Mouse (Mus musculus) liver, embryonic 12.5 days (tissue): Measurements from ENCODE around the gene Gm7361. TPM values are rescaled to one million over a fixed set of nuclear protein-coding genes. Genes with fewer than 3 reads are reported as not detected.
A peak's percentile ranks its signal among the peaks of the same experiment; 100 is the strongest.
"Not testable (repeated sequence)": the region's sequence is repeated elsewhere in the genome, so short reads cannot be mapped to it uniquely, and the experiment has no call there.

Source experiments
- ATAC-seq: fragments of 200-750 bp; cut with Nextera tagmentation; 2 replicates; pipeline ENCODE4 v1.8.0; 2017; ENCODE audit warnings: moderate number of reproducible peaks, mild to moderate bottlenecking, moderate library complexity
- H3K27ac ChIP-seq: fragments of 300-500 bp; sonication (generic); 2 replicates; pipeline ENCODE4 v1.5.1; 2016; ENCODE audit warnings: mild to moderate bottlenecking
- H3K27me3 ChIP-seq: fragments of 300-500 bp; sonication (generic); replicated peaks from 2 replicates; pipeline ENCODE4 v1.6.1; 2016; ENCODE audit warnings: mild to moderate bottlenecking, moderate library complexity
- H3K36me3 ChIP-seq: fragments of 300-500 bp; sonication (generic); 2 replicates; pipeline ENCODE4 v1.6.1; 2016; ENCODE audit warnings: mild to moderate bottlenecking, moderate library complexity
- H3K4me1 ChIP-seq: fragments of 300-500 bp; sonication (generic); 2 replicates; pipeline ENCODE4 v1.6.1; 2016
- H3K4me2 ChIP-seq: fragments of 300-500 bp; sonication (generic); 2 replicates; pipeline ENCODE4 v1.6.1; 2016; ENCODE audit warnings: mild to moderate bottlenecking, moderate library complexity
- H3K4me3 ChIP-seq: fragments of 300-500 bp; sonication (generic); 2 replicates; pipeline ENCODE4 v1.5.1; 2016; ENCODE audit warnings: mild to moderate bottlenecking, moderate library complexity
- H3K9ac ChIP-seq: fragments of 300-500 bp; sonication (generic); 2 replicates; pipeline ENCODE4 v1.6.1; 2016; ENCODE audit warnings: mild to moderate bottlenecking, moderate library complexity
- H3K9me3 ChIP-seq: fragments of 300-500 bp; sonication (generic); replicated peaks from 2 replicates; pipeline ENCODE4 v1.6.1; 2016; ENCODE audit warnings: mild to moderate bottlenecking, moderate library complexity
- WGBS: fragments of 180-500 bp; shearing (Covaris S2); methylation state at CpG from one replicate; pipeline ENCODE4 v1.1.7; 2016; ENCODE audit not compliant: insufficient replicate concordance; 5-methylcytosine and 5-hydroxymethylcytosine counted together
- polyA plus RNA-seq: library from polyadenylated mRNA; unstranded; fragments of >200 nt; fragmentation: Nextera tagmentation; extraction: Ambion mirVana; gene quantifications from 2 replicates; pipeline ENCODE4 v1.2.1, GENCODE M21; 2016

The Gm7361 gene
- polyA plus RNA-seq: not detected in 2 replicates

GRCm38 (mm10) chr5:26257391-26257790 is at the start of gene Gm7361:
Gene Gm7361, plus strand, starts transcription at chr5:26257691.
- not testable (repeated sequence) for H3K4me1 ChIP-seq, H3K4me2 ChIP-seq, H3K9me3 ChIP-seq, ATAC-seq, H3K36me3 ChIP-seq, H3K9ac ChIP-seq, H3K27ac ChIP-seq, H3K4me3 ChIP-seq, H3K27me3 ChIP-seq
- 45% methylated on average over 3 of the region's 3 CpGs for WGBS

- Histone ChIP-seq H3K27me3 (no peaks in the 10 kb centered on the region), H3K4me2 (no peak overlapping the region), H3K9ac (no peak overlapping the region), H3K27ac (no peak overlapping the region), H3K9me3 (0 out of 2 replicates have a peak, but pooled peaks cover 8% of the 10 kb centered on the region), H3K36me3 (no peaks in the 10 kb centered on the region), H3K4me3 (no peak overlapping the region), H3K4me1 (no peaks in the 10 kb centered on the region)
- no peak for ATAC-seq
- WGBS: 75% methylated on average over 4 of the region's 4 CpGs
These were observed 46.5 kb upstream of the Gm7361 start for GRCm38 (mm10) chr5:26211030-26211429.

DNA sequence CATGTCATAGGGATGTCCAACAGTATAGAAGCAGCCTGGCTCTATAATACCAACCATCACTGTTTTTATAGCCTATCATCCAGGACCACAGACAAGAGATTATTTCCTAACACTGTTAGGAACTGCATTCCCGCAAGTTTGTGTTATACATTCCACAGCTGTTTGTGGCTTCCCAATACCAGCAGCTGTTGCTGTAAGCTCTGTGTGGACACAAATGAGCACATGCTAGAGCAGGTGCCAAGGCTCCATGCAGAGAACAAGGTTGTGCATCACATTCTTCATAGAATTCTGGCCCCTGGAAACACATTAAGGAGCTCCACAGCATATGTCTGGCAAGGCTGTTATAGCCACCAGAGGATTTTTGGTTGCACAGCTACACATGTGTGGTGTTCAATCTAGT is 35.4 kb upstream of the Gm7361 start:
- WGBS: 50% methylated on average over 1 of the region's 1 CpGs
- no peak for ATAC-seq
- Histone ChIP-seq H3K9me3 (no peaks in the 10 kb centered on the region), H3K27ac (no peak overlapping the region), H3K4me2 (no peak overlapping the region), H3K4me3 (no peak overlapping the region), H3K9ac (no peak overlapping the region), H3K4me1 (no peaks in the 10 kb centered on the region), H3K36me3 (no peaks in the 10 kb centered on the region), H3K27me3 (no peaks in the 10 kb centered on the region)

DNA sequence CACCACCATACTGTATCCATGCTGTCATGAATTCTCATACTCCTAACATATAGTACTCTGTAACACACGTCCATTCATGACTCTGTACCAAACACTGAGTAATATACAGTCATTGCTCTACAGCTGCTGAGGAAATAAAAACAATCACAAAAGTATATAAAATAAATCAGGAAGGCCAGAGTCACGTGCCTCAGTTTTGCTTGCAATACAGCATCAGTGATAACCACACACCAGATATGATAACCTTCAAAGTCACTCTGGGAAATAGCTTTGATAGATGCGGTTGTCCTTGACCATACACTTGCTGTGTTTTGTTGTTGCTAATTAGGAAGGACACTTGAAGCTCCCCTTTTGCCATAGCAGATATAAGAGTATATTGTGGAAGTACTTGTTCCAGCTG is 9.2 kb downstream of the Gm7361 start:
- H3K36me3 ChIP-seq, H3K4me2 ChIP-seq, H3K4me3 ChIP-seq, ATAC-seq, H3K9ac ChIP-seq, H3K27ac ChIP-seq, H3K9me3 ChIP-seq, H3K4me1 ChIP-seq, H3K27me3 ChIP-seq: not testable (repeated sequence)
- 63% methylated on average over 3 of the region's 3 CpGs for WGBS

- no peak overlapping the region for H3K9ac ChIP-seq
- no peaks in the 10 kb centered on the region for H3K27me3 ChIP-seq
- peak; percentile 72 for ATAC-seq
- no peak overlapping the region for H3K4me2 ChIP-seq
- H3K4me1 ChIP-seq: peaks cover 10% of the 10 kb centered on the region
- H3K9me3 ChIP-seq: no peaks in the 10 kb centered on the region
- H3K4me3 ChIP-seq: no peak overlapping the region
- 39% methylated on average over 5 of the region's 5 CpGs for WGBS
- no peaks in the 10 kb centered on the region for H3K36me3 ChIP-seq
- H3K27ac ChIP-seq: no peak overlapping the region
These were observed 22.9 kb downstream of the Gm7361 start for GRCm38 (mm10) chr5:26280361-26280760.

- no peak overlapping the region for H3K4me2 ChIP-seq
- H3K27me3 ChIP-seq: no peaks in the 10 kb centered on the region
- H3K27ac ChIP-seq: no peak overlapping the region
- no peak for ATAC-seq
- H3K9ac ChIP-seq: no peak overlapping the region
- 63% methylated on average over 1 of the region's 1 CpGs for WGBS
- no peaks in the 10 kb centered on the region for H3K9me3 ChIP-seq
- no peak overlapping the region for H3K4me3 ChIP-seq
- no peaks in the 10 kb centered on the region for H3K36me3 ChIP-seq
- peaks cover 10% of the 10 kb centered on the region for H3K4me1 ChIP-seq
These were observed 24.2 kb downstream of the Gm7361 start for GRCm38 (mm10) chr5:26281717-26282116.

DNA sequence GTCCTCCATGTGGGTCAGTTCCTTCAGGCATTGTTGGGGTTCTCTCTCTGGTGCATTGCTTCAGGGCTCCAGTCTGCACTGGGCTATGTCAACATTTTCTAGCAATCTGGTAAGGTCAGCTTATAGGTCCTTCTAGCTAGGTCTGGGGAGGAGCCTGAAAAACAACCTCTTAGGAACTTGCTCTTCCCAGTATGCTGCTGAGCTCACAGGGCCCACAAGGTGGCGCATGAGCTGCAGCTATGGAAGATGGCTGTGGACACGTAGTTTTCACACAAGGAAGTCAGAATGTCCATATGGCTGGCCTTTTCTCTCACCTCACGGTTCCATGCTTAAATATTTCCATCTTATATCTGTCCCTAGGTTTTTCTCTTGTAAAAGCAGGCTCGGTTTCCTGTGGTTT is 24.8 kb downstream of the Gm7361 start:
- Histone ChIP-seq H3K4me1 (peaks cover 10% of the 10 kb centered on the region), H3K9ac (no peak overlapping the region), H3K36me3 (no peaks in the 10 kb centered on the region), H3K4me3 (no peak overlapping the region), H3K27ac (no peak overlapping the region), H3K4me2 (no peak overlapping the region), H3K9me3 (no peaks in the 10 kb centered on the region), H3K27me3 (no peaks in the 10 kb centered on the region)
- no peak for ATAC-seq
- 4% methylated on average over 4 of the region's 4 CpGs for WGBS

GRCm38 (mm10) chr5:26283399-26283798 is 25.9 kb downstream of the Gm7361 start:
- Histone ChIP-seq H3K27ac (no peak overlapping the region), H3K4me3 (no peak overlapping the region), H3K9ac (no peak overlapping the region), H3K27me3 (no peaks in the 10 kb centered on the region), H3K9me3 (no peaks in the 10 kb centered on the region), H3K36me3 (no peaks in the 10 kb centered on the region), H3K4me2 (no peak overlapping the region), H3K4me1 (peaks cover 10% of the 10 kb centered on the region)
- ATAC-seq: no peak
- 63% methylated on average over 1 of the region's 1 CpGs for WGBS

GRCm38 (mm10) chr5:26291621-26292020 is 34.1 kb downstream of the Gm7361 start:
- 59% methylated on average over 1 of the region's 1 CpGs for WGBS
- Histone ChIP-seq H3K4me3 (no peak overlapping the region), H3K27ac (no peak overlapping the region), H3K4me2 (no peak overlapping the region), H3K9me3 (no peaks in the 10 kb centered on the region), H3K36me3 (no peaks in the 10 kb centered on the region), H3K4me1 (no peaks in the 10 kb centered on the region), H3K9ac (no peak overlapping the region), H3K27me3 (no peaks in the 10 kb centered on the region)
- no peak for ATAC-seq

DNA sequence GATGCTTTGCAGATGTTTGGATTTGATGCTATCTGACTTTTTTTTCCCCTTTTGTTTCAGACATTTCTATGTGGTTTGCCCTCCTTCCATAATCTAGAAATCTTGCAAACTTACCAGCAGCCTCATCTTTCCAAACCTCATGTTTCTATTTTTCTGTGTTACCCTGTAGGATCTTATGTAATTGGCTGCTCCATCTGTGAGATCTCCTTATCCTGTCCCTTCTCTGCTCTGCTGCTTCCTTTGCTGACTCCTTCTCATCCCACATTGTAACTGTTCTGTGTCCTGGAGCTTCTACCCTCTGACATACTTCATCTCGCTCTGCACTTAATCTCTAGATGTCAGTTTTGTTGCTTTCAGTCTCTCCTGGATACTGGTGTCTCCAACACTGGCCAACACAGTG is 35.8 kb downstream of the Gm7361 start:
- ATAC-seq: no peak
- Histone ChIP-seq H3K27ac (no peak overlapping the region), H3K36me3 (no peaks in the 10 kb centered on the region), H3K4me1 (no peaks in the 10 kb centered on the region), H3K9me3 (no peaks in the 10 kb centered on the region), H3K9ac (no peak overlapping the region), H3K4me3 (no peak overlapping the region), H3K27me3 (no peaks in the 10 kb centered on the region), H3K4me2 (no peak overlapping the region)
- WGBS: 43% methylated on average over 1 of the region's 1 CpGs

Other genes with a start within 250 kb of the Gm7361 start
- gene Gm5862, start 234.8 kb upstream of the Gm7361 start, polyA plus RNA-seq: not detected in 2 replicates
- gene Speer4a, start 218.1 kb upstream of the Gm7361 start, polyA plus RNA-seq: 0.06 TPM in 1 of 2 replicates, not detected in the other
- gene Gm7347, start 199.1 kb upstream of the Gm7361 start, polyA plus RNA-seq: not detected in 2 replicates
- not detected in 2 replicates for gene Gm10471, start 168.4 kb upstream of the Gm7361 start, polyA plus RNA-seq
- gene 5031410I06Rik, start 152.3 kb upstream of the Gm7361 start, polyA plus RNA-seq: 0.06 TPM in 1 of 2 replicates, not detected in the other
- gene Gm10220, start 136.3 kb upstream of the Gm7361 start, polyA plus RNA-seq: not detected in 2 replicates